Mouse (Mus musculus) midbrain, embryonic 15.5 days (tissue): ENCODE results near the gene Nfia. TPM values are rescaled to one million over a fixed set of nuclear protein-coding genes. Genes with fewer than 3 reads are reported as not detected.

ENCODE experiments used
- ATAC-seq: fragments of 200-750 bp; cut with Nextera tagmentation; replicated peaks from 2 replicates; pipeline ENCODE4 v1.8.0; 2017; ENCODE audit warnings: moderate TSS enrichment
- H3K27ac ChIP-seq: fragments of 300-500 bp; sonication (generic); 2 replicates; pipeline ENCODE4 v1.5.1; 2015; ENCODE audit warnings: mild to moderate bottlenecking, inconsistent platforms
- H3K27me3 ChIP-seq: fragments of 300-500 bp; sonication (generic); replicated peaks from 2 replicates; pipeline ENCODE4 v1.6.1; 2015; ENCODE audit warnings: inconsistent platforms
- H3K36me3 ChIP-seq: fragments of 300-500 bp; sonication (generic); replicated peaks from 2 replicates; pipeline ENCODE4 v1.6.1; 2015; ENCODE audit warnings: inconsistent platforms
- H3K4me1 ChIP-seq: fragments of 300-500 bp; sonication (generic); 2 replicates; pipeline ENCODE4 v1.6.1; 2015; ENCODE audit warnings: inconsistent platforms
- H3K4me2 ChIP-seq: fragments of 300-500 bp; sonication (generic); 2 replicates; pipeline ENCODE4 v1.6.1; 2015; ENCODE audit warnings: inconsistent platforms, mild to moderate bottlenecking, moderate library complexity
- H3K4me3 ChIP-seq: fragments of 300-500 bp; sonication (generic); 2 replicates; pipeline ENCODE4 v1.5.1; 2015; ENCODE audit warnings: mild to moderate bottlenecking, inconsistent platforms
- H3K9ac ChIP-seq: fragments of 300-500 bp; sonication (generic); 2 replicates; pipeline ENCODE4 v1.6.1; 2015; ENCODE audit warnings: mild to moderate bottlenecking, inconsistent platforms
- H3K9me3 ChIP-seq: fragments of 300-500 bp; sonication (generic); 2 replicates; pipeline ENCODE4 v1.6.1; 2016; ENCODE audit warnings: inconsistent platforms
- WGBS: fragments of 180-500 bp; shearing (Covaris S2); methylation state at CpG from one replicate; pipeline ENCODE4 v1.1.7; 2015; ENCODE audit warnings: mixed read lengths; 5-methylcytosine and 5-hydroxymethylcytosine counted together
- polyA plus RNA-seq: library from polyadenylated mRNA; unstranded; fragments of >200 nt; fragmentation: Nextera tagmentation; extraction: Ambion mirVana; gene quantifications from 2 replicates; pipeline ENCODE4 v1.2.1, GENCODE M21; 2015

The Nfia gene
- polyA plus RNA-seq, 1 experiment from 2014 or later, result 26.5 TPM

GRCm38 (mm10) chr4:97900256-97900944, 127.9 kb downstream of the Nfia start:
- WGBS, result 70% methylated on average over 12 of the region's 12 CpGs

GRCm38 (mm10) chr4:97905826-97906225, 133.3 kb downstream of the Nfia start:
- H3K27me3 ChIP-seq, result no peaks in the 10 kb centered on the region
- no peak overlapping the region for H3K4me3 ChIP-seq
- H3K4me1 ChIP-seq, result peaks cover 7% of the 10 kb centered on the region; the same call in 1 of the 2 replicates
- no peak overlapping the region for H3K9ac ChIP-seq
- WGBS, result 55% methylated on average over 4 of the region's 4 CpGs
- no peak overlapping the region for H3K27ac ChIP-seq
- no peaks in the 10 kb centered on the region for H3K9me3 ChIP-seq
- no peak overlapping the region for H3K4me2 ChIP-seq
- no peaks in the 10 kb centered on the region for H3K36me3 ChIP-seq
- no peak for ATAC-seq

More at GRCm38 (mm10) chr4:97900256-97900944, 127.9 kb downstream of the Nfia start:
- H3K27ac ChIP-seq, result no peak overlapping the region
- ATAC-seq, result no peak
- no peak overlapping the region for H3K4me3 ChIP-seq
- no peak overlapping the region for H3K4me2 ChIP-seq
- H3K9me3 ChIP-seq, result no peaks in the 10 kb centered on the region
- H3K27me3 ChIP-seq, result no peaks in the 10 kb centered on the region
- H3K4me1 ChIP-seq, result no peaks in the 10 kb centered on the region; the same call in 1 of the 2 replicates
- no peak overlapping the region for H3K9ac ChIP-seq
- H3K36me3 ChIP-seq, result no peaks in the 10 kb centered on the region

GRCm38 (mm10) chr4:97908576-97909147, 136.1 kb downstream of the Nfia start:
- no peak for ATAC-seq
- WGBS, result 69% methylated on average over 4 of the region's 4 CpGs
- H3K27me3 ChIP-seq, result no peaks in the 10 kb centered on the region
- no peak overlapping the region for H3K27ac ChIP-seq
- no peak overlapping the region for H3K4me2 ChIP-seq
- no peaks in the 10 kb centered on the region for H3K9me3 ChIP-seq
- H3K4me3 ChIP-seq, result no peak overlapping the region
- no peak overlapping the region for H3K9ac ChIP-seq
- no peaks in the 10 kb centered on the region for H3K36me3 ChIP-seq
- peaks cover 9% of the 10 kb centered on the region; the same call in 1 of the 2 replicates for H3K4me1 ChIP-seq

GRCm38 (mm10) chr4:97910115-97910776, 137.7 kb downstream of the Nfia start:
- Histone ChIP-seq H3K27me3 (no peaks in the 10 kb centered on the region), H3K4me3 (no peak overlapping the region), H3K9ac (no peak overlapping the region), H3K27ac (peak overlapping the region; percentile 69), H3K36me3 (no peaks in the 10 kb centered on the region), H3K4me2 (peak overlapping the region; percentile 21; the same call in 1 of the 2 replicates), H3K9me3 (no peaks in the 10 kb centered on the region), H3K4me1 (peaks cover 9% of the 10 kb centered on the region; the same call in 1 of the 2 replicates)
- WGBS, result 73% methylated on average over 9 of the region's 9 CpGs
- no peak; the same call in 1 of the 2 replicates for ATAC-seq

- H3K4me2 ChIP-seq, result peak overlapping the region; percentile 21; the same call in 1 of the 2 replicates
- H3K4me1 ChIP-seq, result peaks cover 9% of the 10 kb centered on the region; the same call in 1 of the 2 replicates
- ATAC-seq, result peak; percentile 80
- H3K4me3 ChIP-seq, result no peak overlapping the region
- no peaks in the 10 kb centered on the region for H3K27me3 ChIP-seq
- no peak overlapping the region for H3K9ac ChIP-seq
- H3K27ac ChIP-seq, result peak overlapping the region; percentile 69
- H3K9me3 ChIP-seq, result no peaks in the 10 kb centered on the region
- WGBS, result 70% methylated on average over 27 of the region's 27 CpGs
- no peaks in the 10 kb centered on the region for H3K36me3 ChIP-seq
These were observed 138.4 kb downstream of the Nfia start for GRCm38 (mm10) chr4:97910777-97911580.

- H3K27me3 ChIP-seq, result no peaks in the 10 kb centered on the region
- H3K4me2 ChIP-seq, result no peak overlapping the region
- no peak overlapping the region for H3K9ac ChIP-seq
- no peak overlapping the region for H3K27ac ChIP-seq
- no peaks in the 10 kb centered on the region for H3K9me3 ChIP-seq
- H3K4me1 ChIP-seq, result peaks cover 9% of the 10 kb centered on the region; the same call in 1 of the 2 replicates
- no peak overlapping the region for H3K4me3 ChIP-seq
- WGBS, result 88% methylated on average over 7 of the region's 7 CpGs
- ATAC-seq, result no peak
- H3K36me3 ChIP-seq, result no peaks in the 10 kb centered on the region
These were observed 139.2 kb downstream of the Nfia start for GRCm38 (mm10) chr4:97911755-97912154.

- 71% methylated on average over 6 of the region's 6 CpGs for WGBS
- Histone ChIP-seq H3K9ac (no peak overlapping the region), H3K27ac (no peak overlapping the region), H3K36me3 (no peaks in the 10 kb centered on the region), H3K9me3 (no peaks in the 10 kb centered on the region), H3K4me2 (no peak overlapping the region), H3K4me1 (peaks cover 9% of the 10 kb centered on the region), H3K4me3 (no peak overlapping the region), H3K27me3 (no peaks in the 10 kb centered on the region)
- peak; percentile 38; the same call in 1 of the 2 replicates for ATAC-seq
These were observed 139.6 kb downstream of the Nfia start for GRCm38 (mm10) chr4:97912155-97912554.

GRCm38 (mm10) chr4:97912560-97912959, 140.0 kb downstream of the Nfia start:
- Histone ChIP-seq H3K27me3 (no peaks in the 10 kb centered on the region), H3K9ac (no peak overlapping the region), H3K27ac (no peak overlapping the region), H3K4me1 (peaks cover 11% of the 10 kb centered on the region), H3K4me2 (no peak overlapping the region), H3K4me3 (no peak overlapping the region), H3K36me3 (no peaks in the 10 kb centered on the region), H3K9me3 (no peaks in the 10 kb centered on the region)
- no peak for ATAC-seq
- 97% methylated on average over 11 of the region's 11 CpGs for WGBS

GRCm38 (mm10) chr4:97914348-97914747, 141.8 kb downstream of the Nfia start:
- no peaks in the 10 kb centered on the region for H3K36me3 ChIP-seq
- 71% methylated on average over 2 of the region's 2 CpGs for WGBS
- no peaks in the 10 kb centered on the region for H3K27me3 ChIP-seq
- no peak overlapping the region for H3K27ac ChIP-seq
- H3K4me2 ChIP-seq, result no peak overlapping the region
- no peak overlapping the region for H3K4me3 ChIP-seq
- H3K4me1 ChIP-seq, result peaks cover 15% of the 10 kb centered on the region
- no peaks in the 10 kb centered on the region for H3K9me3 ChIP-seq
- ATAC-seq, result no peak
- H3K9ac ChIP-seq, result no peak overlapping the region

GRCm38 (mm10) chr4:97914761-97915160, 142.2 kb downstream of the Nfia start:
- no peak overlapping the region for H3K9ac ChIP-seq

GRCm38 (mm10) chr4:97917568-97917967, 145.0 kb downstream of the Nfia start:
- 32% methylated on average over 6 of the region's 6 CpGs for WGBS
- Histone ChIP-seq H3K9me3 (no peaks in the 10 kb centered on the region), H3K4me3 (no peak overlapping the region), H3K36me3 (no peaks in the 10 kb centered on the region), H3K27me3 (no peaks in the 10 kb centered on the region), H3K4me2 (no peak overlapping the region), H3K4me1 (peaks cover 12% of the 10 kb centered on the region), H3K27ac (no peak overlapping the region), H3K9ac (no peak overlapping the region)
- ATAC-seq, result 0 out of 2 replicates have a peak, but pooled peaks have one; percentile 13

More at GRCm38 (mm10) chr4:97914761-97915160, 142.2 kb downstream of the Nfia start:
- no peak overlapping the region for H3K4me2 ChIP-seq
- no peaks in the 10 kb centered on the region for H3K36me3 ChIP-seq
- H3K4me1 ChIP-seq, result peaks cover 15% of the 10 kb centered on the region
- no peaks in the 10 kb centered on the region for H3K27me3 ChIP-seq
- WGBS, result 89% methylated on average over 5 of the region's 5 CpGs
- no peak for ATAC-seq
- no peaks in the 10 kb centered on the region for H3K9me3 ChIP-seq
- no peak overlapping the region for H3K27ac ChIP-seq
- H3K4me3 ChIP-seq, result no peak overlapping the region

- H3K9ac ChIP-seq, result no peak overlapping the region
- peaks cover 12% of the 10 kb centered on the region for H3K4me1 ChIP-seq
- H3K27ac ChIP-seq, result no peak overlapping the region
- no peaks in the 10 kb centered on the region for H3K36me3 ChIP-seq
- no peak overlapping the region for H3K4me2 ChIP-seq
- H3K27me3 ChIP-seq, result no peaks in the 10 kb centered on the region
- WGBS, result 56% methylated on average over 3 of the region's 3 CpGs
- H3K4me3 ChIP-seq, result no peak overlapping the region
- ATAC-seq, result no peak
- H3K9me3 ChIP-seq, result no peaks in the 10 kb centered on the region
These were observed 146.1 kb downstream of the Nfia start for GRCm38 (mm10) chr4:97918675-97919074.
